Mouse (Mus musculus) thymus, adult 2 months (tissue): Measurements from ENCODE around the gene Ell2.

Source experiments
- CTCF ChIP-seq: fragments of 200-500 bp; IDR thresholded peaks from 2 replicates; pipeline ENCODE4 v1.5.1; 2012; ENCODE audit warnings: mild to moderate bottlenecking, control low read depth, low read length, moderate library complexity, borderline replicate concordance; ENCODE audit not compliant: control insufficient read depth, poor library complexity, insufficient read depth; ENCODE audit errors: extremely low read depth
- POLR2A ChIP-seq: fragments of 200-500 bp; IDR thresholded peaks from 2 replicates; pipeline ENCODE4 v1.6.1; 2012; ENCODE audit warnings: mild to moderate bottlenecking, low read length, control low read depth, moderate library complexity; ENCODE audit not compliant: control insufficient read depth, poor library complexity, insufficient read depth; ENCODE audit errors: extremely low read depth

GRCm38 (mm10) chr13:75771404-75771803, 64.8 kb downstream of the Ell2 start:
- TF ChIP-seq POLR2A (no peak), CTCF (no peak)
